Mouse (Mus musculus) bone marrow macrophage, adult 2 months (primary cell): ENCODE measurements around the gene Smim11.

Experiments
- CTCF ChIP-seq: IDR thresholded peaks from 2 replicates; pipeline ENCODE4 v1.5.1; 2012; ENCODE audit warnings: low read depth, mild to moderate bottlenecking, low read length, moderate library complexity
- POLR2A ChIP-seq: IDR thresholded peaks from 2 replicates; pipeline ENCODE4 v1.6.1; 2012; ENCODE audit warnings: mild to moderate bottlenecking, low read depth, low read length, borderline replicate concordance

GRCm38 (mm10) chr16:92353295-92353694 is 52.2 kb downstream of the Smim11 start:
- TF ChIP-seq CTCF: no peak
- no peak for TF ChIP-seq POLR2A
